Mouse (Mus musculus): Measurements from ENCODE around the gene Smco4. TPM values are rescaled to one million over a fixed set of nuclear protein-coding genes. Genes with fewer than 3 reads are reported as not detected.

The Smco4 gene
- 1.5 TPM in 2 replicates for polyA plus RNA-seq (2015; fragmentation: Nextera tagmentation; extraction: Ambion mirVana)

DNA sequence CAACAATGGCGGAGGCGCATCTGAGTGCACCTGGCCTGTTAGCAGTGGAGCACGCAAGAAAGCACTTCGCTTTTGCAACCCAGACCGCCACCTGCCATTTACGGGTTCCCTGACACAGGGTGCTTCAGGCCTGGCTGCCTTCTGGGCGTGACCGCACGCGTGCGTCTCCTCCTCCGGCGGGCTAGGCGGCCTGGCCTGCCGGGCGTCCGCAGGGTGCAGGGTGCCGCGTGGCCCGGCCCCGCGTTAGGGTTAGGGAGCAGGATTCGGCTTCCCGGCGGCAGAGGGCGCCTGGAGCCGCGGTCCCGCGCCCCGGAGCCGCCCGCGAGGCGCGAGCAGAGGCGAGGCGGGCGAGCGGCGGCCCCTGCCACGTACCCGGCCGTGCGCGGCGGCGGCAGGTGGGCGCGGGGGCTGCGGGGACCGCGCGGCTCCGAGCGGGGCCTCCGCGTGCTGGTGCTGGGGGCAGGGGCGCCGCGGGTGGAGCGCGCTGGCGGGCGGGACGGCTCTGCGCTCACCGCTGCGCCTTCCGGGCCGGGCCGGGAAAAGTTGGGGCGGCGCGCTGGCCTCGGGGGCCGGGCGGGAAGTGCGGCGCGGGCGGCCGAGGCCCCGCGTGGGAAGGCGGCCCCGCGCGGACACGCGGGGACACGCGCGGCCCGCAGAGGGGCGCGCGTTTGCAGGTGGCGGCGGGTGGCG lies at the start of gene Smco4:
Smco4 (plus strand) TSS at position 198 of the 690 bp plus-strand sequence.
- Histone ChIP-seq H3K4me3 (ENCODE audit: low read length) (peak within 1 kb of the TSS; percentile 86), H3K27ac (ENCODE audit: low read length) (peak within 1 kb of the TSS; percentile 57; the same call in 1 of the 2 replicates), H3K4me2 (ENCODE audit: low read depth, low read length) (peak within 1 kb of the TSS; percentile 92), H3K9ac (ENCODE audit: low read length) (peak within 1 kb of the TSS; percentile 92), H3K4me1 (ENCODE audit: control insufficient read depth, insufficient read depth, low read length) (peaks cover 24% of the 10 kb centered on the region), H3K9me3 (replicated peaks; ENCODE audit: control insufficient read depth, low read length) (no peaks in the 10 kb centered on the region), H3K36me3 (ENCODE audit: control insufficient read depth, insufficient read depth) (no peaks in the 10 kb centered on the region), H3K27me3 (ENCODE audit: control insufficient read depth, insufficient read depth, low read length) (no peaks in the 10 kb centered on the region)
- peak; percentile 88 for ATAC-seq (replicated peaks; ENCODE audit: extremely low read depth, insufficient read depth, low FRiP score)
- whole genome bisulfite sequencing = 1% methylated on average over 86 of the region's 101 CpGs

DNA sequence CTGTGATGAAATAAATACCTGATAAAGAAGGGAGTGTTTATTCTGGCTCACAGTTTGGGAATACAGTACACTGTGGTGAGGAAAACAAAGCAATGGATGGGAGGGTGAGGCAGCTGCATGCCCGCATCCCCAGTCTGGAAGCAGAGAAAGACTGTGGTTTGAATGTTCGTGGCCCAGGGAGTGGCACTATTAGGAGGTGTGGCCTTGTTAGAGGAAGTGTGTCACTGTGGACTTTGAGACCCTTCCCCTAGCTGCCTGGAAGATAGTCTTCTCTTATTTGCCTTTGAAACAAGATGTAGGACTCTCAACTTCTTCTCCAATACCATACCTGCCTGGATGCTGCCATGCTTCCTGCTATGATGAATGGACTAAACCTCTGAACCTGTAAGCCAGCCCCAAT lies 45.8 kb upstream of the Smco4 start:
- Histone ChIP-seq H3K9ac (ENCODE audit: low read length) (no peak overlapping the region), H3K4me2 (ENCODE audit: low read depth, low read length) (no peak overlapping the region), H3K27me3 (ENCODE audit: control insufficient read depth, insufficient read depth, low read length) (no peaks in the 10 kb centered on the region), H3K4me3 (ENCODE audit: low read length) (no peak overlapping the region), H3K27ac (ENCODE audit: low read length) (no peak overlapping the region), H3K9me3 (replicated peaks; ENCODE audit: control insufficient read depth, low read length) (no peaks in the 10 kb centered on the region), H3K4me1 (ENCODE audit: control insufficient read depth, insufficient read depth, low read length) (no peaks in the 10 kb centered on the region), H3K36me3 (ENCODE audit: control insufficient read depth, insufficient read depth) (no peaks in the 10 kb centered on the region)
- 60% methylated on average over 2 of the region's 2 CpGs for WGBS
- no peak for ATAC-seq (replicated peaks; ENCODE audit: extremely low read depth, insufficient read depth, low FRiP score)

DNA sequence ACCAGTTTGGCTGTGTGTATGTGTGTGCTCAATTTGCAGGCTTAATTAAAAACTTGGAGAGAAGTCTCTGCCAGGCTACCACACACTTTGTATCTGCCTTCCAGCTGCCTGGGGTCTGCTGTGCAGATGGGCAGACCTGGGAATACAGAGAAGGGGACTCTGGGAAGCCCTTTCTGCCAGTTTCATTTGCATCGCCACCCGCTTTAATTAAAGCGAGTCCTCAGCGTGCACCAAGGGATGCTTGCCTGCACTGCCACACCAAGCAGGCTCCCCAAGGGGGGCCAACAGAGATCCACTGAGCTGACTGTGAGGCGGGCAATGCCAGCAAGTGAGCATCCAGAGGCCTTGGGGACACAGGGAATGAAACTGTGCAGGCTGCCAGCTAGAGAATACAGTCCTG lies 42.3 kb upstream of the Smco4 start:
- H3K9me3 ChIP-seq (replicated peaks; ENCODE audit: control insufficient read depth, low read length) = no peaks in the 10 kb centered on the region
- no peaks in the 10 kb centered on the region for H3K27me3 ChIP-seq (ENCODE audit: control insufficient read depth, insufficient read depth, low read length)
- H3K4me3 ChIP-seq (ENCODE audit: low read length) = no peak overlapping the region
- H3K36me3 ChIP-seq (ENCODE audit: control insufficient read depth, insufficient read depth) = no peaks in the 10 kb centered on the region
- H3K9ac ChIP-seq (ENCODE audit: low read length) = no peak overlapping the region
- H3K27ac ChIP-seq (ENCODE audit: low read length) = no peak overlapping the region
- no peak overlapping the region for H3K4me2 ChIP-seq (ENCODE audit: low read depth, low read length)
- 57% methylated on average over 5 of the region's 5 CpGs for WGBS
- no peak for ATAC-seq (replicated peaks; ENCODE audit: extremely low read depth, insufficient read depth, low FRiP score)
- H3K4me1 ChIP-seq (ENCODE audit: control insufficient read depth, insufficient read depth, low read length) = no peaks in the 10 kb centered on the region

DNA sequence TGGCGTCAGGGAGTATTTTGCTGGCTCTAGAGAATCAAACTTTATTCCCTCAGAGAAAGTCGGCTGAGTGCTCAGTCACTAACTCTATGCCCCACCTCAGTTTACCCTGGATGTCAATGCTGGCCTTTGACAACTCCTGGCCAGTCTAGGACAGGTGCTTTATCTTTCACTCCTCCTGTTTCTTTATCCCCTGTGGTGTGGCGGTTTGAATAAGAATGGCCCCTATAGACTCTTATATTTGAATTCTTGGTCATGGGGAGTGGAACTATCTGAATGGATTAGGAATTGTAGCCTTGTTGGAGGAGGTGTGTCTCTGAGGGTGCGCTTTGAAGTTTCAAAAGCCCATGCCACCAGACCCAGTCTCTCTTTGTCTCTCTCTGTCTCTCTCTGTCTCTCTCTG lies 21.0 kb upstream of the Smco4 start:
- 65% methylated on average over 4 of the region's 4 CpGs for WGBS

DNA sequence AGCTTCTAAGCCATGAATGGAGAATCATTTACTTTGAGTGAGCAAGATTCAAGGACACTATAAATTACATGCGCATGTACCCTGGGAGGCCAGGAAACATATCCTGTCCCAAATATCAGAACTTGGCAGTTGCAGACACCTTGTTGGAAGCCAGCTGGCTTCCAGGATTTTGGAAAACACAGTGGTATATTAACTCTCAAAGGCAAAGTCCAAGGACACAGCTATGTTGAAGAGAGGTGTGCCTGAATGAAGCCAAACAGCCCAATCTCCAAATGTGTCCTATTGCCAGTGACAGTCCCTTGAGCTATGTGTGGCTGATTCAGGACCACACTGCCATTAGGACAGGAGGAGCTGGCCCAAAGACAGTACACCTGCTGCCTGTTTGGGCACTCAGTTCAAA lies 20.0 kb upstream of the Smco4 start:
- H3K4me1 ChIP-seq (ENCODE audit: control insufficient read depth, insufficient read depth, low read length) = no peaks in the 10 kb centered on the region
- H3K4me3 ChIP-seq (ENCODE audit: low read length) = no peak overlapping the region
- no peak overlapping the region for H3K27ac ChIP-seq (ENCODE audit: low read length)
- no peak for ATAC-seq (replicated peaks; ENCODE audit: extremely low read depth, insufficient read depth, low FRiP score)
- no peak overlapping the region for H3K9ac ChIP-seq (ENCODE audit: low read length)
- no peaks in the 10 kb centered on the region for H3K36me3 ChIP-seq (ENCODE audit: control insufficient read depth, insufficient read depth)
- H3K27me3 ChIP-seq (ENCODE audit: control insufficient read depth, insufficient read depth, low read length) = no peaks in the 10 kb centered on the region
- no peaks in the 10 kb centered on the region for H3K9me3 ChIP-seq (replicated peaks; ENCODE audit: control insufficient read depth, low read length)
- no peak overlapping the region for H3K4me2 ChIP-seq (ENCODE audit: low read depth, low read length)
- WGBS = 81% methylated on average over 1 of the region's 1 CpGs

More for the DNA sequence above, 21.0 kb upstream of the Smco4 start:
- ATAC-seq (replicated peaks; ENCODE audit: extremely low read depth, insufficient read depth, low FRiP score) = no peak
- no peak overlapping the region for H3K4me2 ChIP-seq (ENCODE audit: low read depth, low read length)
- no peaks in the 10 kb centered on the region for H3K36me3 ChIP-seq (ENCODE audit: control insufficient read depth, insufficient read depth)
- no peaks in the 10 kb centered on the region for H3K27me3 ChIP-seq (ENCODE audit: control insufficient read depth, insufficient read depth, low read length)
- H3K27ac ChIP-seq (ENCODE audit: low read length) = no peak overlapping the region
- H3K9me3 ChIP-seq (replicated peaks; ENCODE audit: control insufficient read depth, low read length) = peaks cover 1% of the 10 kb centered on the region; the same call in 1 of the 2 replicates
- no peak overlapping the region for H3K4me3 ChIP-seq (ENCODE audit: low read length)
- no peaks in the 10 kb centered on the region for H3K4me1 ChIP-seq (ENCODE audit: control insufficient read depth, insufficient read depth, low read length)
- no peak overlapping the region for H3K9ac ChIP-seq (ENCODE audit: low read length)

DNA sequence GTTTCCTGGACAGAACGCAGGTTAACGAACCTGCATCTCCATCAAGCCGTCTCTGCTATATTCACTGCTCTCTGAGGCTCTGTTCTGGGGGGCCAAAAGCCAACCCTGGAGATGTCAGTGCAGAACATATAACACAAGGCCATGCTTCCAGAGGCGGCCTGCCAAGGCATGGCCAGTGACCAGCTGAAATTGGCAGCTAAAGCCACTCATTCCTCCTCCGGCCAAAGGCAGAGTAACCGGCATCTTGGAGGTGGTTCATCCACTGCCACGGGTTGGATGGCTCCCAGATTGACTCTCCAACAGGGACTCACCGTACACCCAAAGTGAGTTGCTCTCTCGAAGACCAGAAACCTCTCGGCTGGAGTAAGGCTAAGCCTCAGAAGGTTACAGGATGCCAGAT lies 15.7 kb upstream of the Smco4 start:
- Histone ChIP-seq H3K4me2 (ENCODE audit: low read depth, low read length) (no peak overlapping the region), H3K9me3 (replicated peaks; ENCODE audit: control insufficient read depth, low read length) (no peaks in the 10 kb centered on the region), H3K9ac (ENCODE audit: low read length) (no peak overlapping the region), H3K27ac (ENCODE audit: low read length) (no peak overlapping the region), H3K27me3 (ENCODE audit: control insufficient read depth, insufficient read depth, low read length) (no peaks in the 10 kb centered on the region), H3K36me3 (ENCODE audit: control insufficient read depth, insufficient read depth) (no peaks in the 10 kb centered on the region), H3K4me3 (ENCODE audit: low read length) (no peak overlapping the region), H3K4me1 (ENCODE audit: control insufficient read depth, insufficient read depth, low read length) (no peaks in the 10 kb centered on the region)
- no peak for ATAC-seq (replicated peaks; ENCODE audit: extremely low read depth, insufficient read depth, low FRiP score)
- 81% methylated on average over 10 of the region's 10 CpGs for WGBS

DNA sequence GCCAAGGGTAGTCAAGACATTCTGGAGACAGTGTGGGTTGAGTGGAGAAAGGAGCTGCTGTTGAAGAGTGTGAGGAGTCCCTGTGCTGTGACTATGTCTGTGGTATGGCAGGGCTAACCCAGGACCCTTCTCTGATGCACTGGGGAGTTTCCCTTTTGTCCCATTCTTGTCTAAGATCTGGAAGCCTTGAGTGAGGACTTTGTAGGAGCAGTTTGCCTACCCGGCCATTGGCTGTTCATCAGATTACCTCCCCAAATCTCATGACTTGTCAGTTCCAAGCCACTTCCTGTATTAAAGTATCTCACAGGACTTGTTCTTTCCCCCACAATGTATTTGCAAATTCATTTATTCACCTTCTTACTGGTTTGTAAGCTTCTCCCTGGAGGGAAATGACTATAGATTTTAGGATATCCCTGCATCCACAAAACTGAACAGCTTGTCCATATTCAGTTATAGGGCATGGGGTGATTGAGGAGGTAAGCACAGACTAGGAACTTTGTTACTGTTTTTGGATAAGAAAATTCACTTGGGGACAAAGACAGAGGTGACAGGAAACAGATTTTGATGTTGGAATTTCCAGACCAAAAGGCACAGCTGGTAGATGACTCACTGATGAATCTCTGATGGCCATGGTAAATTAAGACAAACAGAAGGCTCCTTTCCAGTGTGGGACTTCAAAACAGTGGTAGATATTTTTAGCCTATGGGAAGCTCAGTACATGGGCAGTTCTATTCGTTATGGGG lies 5.4 kb upstream of the Smco4 start:
- no peaks in the 10 kb centered on the region for H3K9me3 ChIP-seq (replicated peaks; ENCODE audit: control insufficient read depth, low read length)
- ATAC-seq (replicated peaks; ENCODE audit: extremely low read depth, insufficient read depth, low FRiP score) = no peak
- WGBS = 43% methylated on average over 2 of the region's 2 CpGs
- H3K9ac ChIP-seq (ENCODE audit: low read length) = no peak overlapping the region
- H3K27ac ChIP-seq (ENCODE audit: low read length) = no peak overlapping the region
- no peaks in the 10 kb centered on the region for H3K27me3 ChIP-seq (ENCODE audit: control insufficient read depth, insufficient read depth, low read length)
- no peak overlapping the region for H3K4me3 ChIP-seq (ENCODE audit: low read length)
- peaks cover 9% of the 10 kb centered on the region for H3K4me1 ChIP-seq (ENCODE audit: control insufficient read depth, insufficient read depth, low read length)
- H3K36me3 ChIP-seq (ENCODE audit: control insufficient read depth, insufficient read depth) = no peaks in the 10 kb centered on the region
- no peak overlapping the region for H3K4me2 ChIP-seq (ENCODE audit: low read depth, low read length)

DNA sequence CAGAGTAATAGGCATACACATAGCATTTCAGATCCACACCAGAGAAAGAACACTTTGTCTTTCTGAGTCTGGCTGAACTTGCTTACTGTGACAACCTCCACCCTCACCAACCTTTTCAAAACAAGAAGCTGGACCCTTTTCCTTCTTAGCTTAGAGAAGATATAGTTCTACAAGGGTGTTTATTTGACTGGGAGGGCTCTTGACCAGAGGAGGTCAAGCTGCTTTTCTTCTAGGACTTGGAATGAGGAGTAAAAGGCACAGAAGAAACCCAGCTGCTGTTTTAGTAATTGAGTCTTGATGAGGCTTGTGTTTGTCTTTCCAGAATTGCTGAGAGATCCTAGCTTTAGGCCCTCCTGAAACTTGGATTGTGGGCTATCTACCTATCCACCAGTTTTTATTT lies 3.9 kb upstream of the Smco4 start:
- Histone ChIP-seq H3K36me3 (ENCODE audit: control insufficient read depth, insufficient read depth) (no peaks in the 10 kb centered on the region), H3K4me1 (ENCODE audit: control insufficient read depth, insufficient read depth, low read length) (peaks cover 14% of the 10 kb centered on the region), H3K9ac (ENCODE audit: low read length) (no peak overlapping the region), H3K9me3 (replicated peaks; ENCODE audit: control insufficient read depth, low read length) (no peaks in the 10 kb centered on the region), H3K27ac (ENCODE audit: low read length) (no peak overlapping the region), H3K27me3 (ENCODE audit: control insufficient read depth, insufficient read depth, low read length) (no peaks in the 10 kb centered on the region), H3K4me3 (ENCODE audit: low read length) (no peak overlapping the region), H3K4me2 (ENCODE audit: low read depth, low read length) (no peak overlapping the region)
- no peak for ATAC-seq (replicated peaks; ENCODE audit: extremely low read depth, insufficient read depth, low FRiP score)

DNA sequence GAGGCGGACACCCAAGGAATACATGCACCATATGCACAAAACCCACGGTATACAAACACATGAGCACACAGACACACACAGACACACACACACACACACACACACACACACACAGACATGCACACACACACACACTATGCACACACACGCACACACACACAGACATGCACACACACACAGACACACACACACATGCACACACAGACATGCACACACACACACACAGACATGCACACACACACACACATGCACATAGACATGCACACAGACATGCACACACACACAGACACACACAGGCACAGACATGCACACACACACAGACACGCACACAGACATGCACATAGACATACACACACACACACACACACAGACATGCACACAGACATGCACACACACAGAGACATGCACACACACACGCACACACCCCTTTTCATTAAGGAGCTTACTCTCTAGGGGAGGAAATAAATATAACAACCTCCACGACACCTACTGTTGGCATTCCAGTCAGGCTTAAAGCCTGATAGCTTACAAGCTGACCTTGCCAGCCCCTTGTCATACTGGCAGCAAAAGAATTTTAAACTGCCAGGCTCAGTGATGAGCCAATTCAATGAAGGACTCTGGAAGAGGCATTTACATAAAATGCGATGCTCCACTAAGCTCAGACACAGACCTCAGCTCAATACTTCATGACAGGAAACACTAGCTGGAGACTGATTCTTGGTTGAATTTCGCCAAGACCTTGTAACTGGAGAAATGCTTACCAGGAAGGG lies 2.7 kb upstream of the Smco4 start:
- H3K4me1 ChIP-seq (ENCODE audit: control insufficient read depth, insufficient read depth, low read length) = peaks cover 20% of the 10 kb centered on the region
- no peak overlapping the region for H3K9ac ChIP-seq (ENCODE audit: low read length)
- no peaks in the 10 kb centered on the region for H3K9me3 ChIP-seq (replicated peaks; ENCODE audit: control insufficient read depth, low read length)
- no peak overlapping the region for H3K4me2 ChIP-seq (ENCODE audit: low read depth, low read length)
- H3K27ac ChIP-seq (ENCODE audit: low read length) = no peak overlapping the region; the same call in 1 of the 2 replicates
- WGBS = 66% methylated on average over 8 of the region's 8 CpGs
- H3K27me3 ChIP-seq (ENCODE audit: control insufficient read depth, insufficient read depth, low read length) = no peaks in the 10 kb centered on the region
- no peak for ATAC-seq (replicated peaks; ENCODE audit: extremely low read depth, insufficient read depth, low FRiP score)
- H3K36me3 ChIP-seq (ENCODE audit: control insufficient read depth, insufficient read depth) = no peaks in the 10 kb centered on the region
- H3K4me3 ChIP-seq (ENCODE audit: low read length) = no peak overlapping the region

Data from heart, embryonic 16.5 days (tissue).